Mouse (Mus musculus) urinary bladder, adult 2 months (tissue): ENCODE results near the gene Bcat2. TPM values are rescaled to one million over a fixed set of nuclear protein-coding genes. Genes with fewer than 3 reads are reported as not detected.
"Not testable (repeated sequence)": the region's sequence is repeated elsewhere in the genome, so short reads cannot be mapped to it uniquely, and the experiment has no call there.

Experiments used
- DNase-seq: peaks from one replicate; pipeline ENCODE4 v3.0.0; 2022; ENCODE audit warnings: low spot score
- polyA plus RNA-seq: library from polyadenylated mRNA; depleted of rRNA; stranded (reverse); fragments of >200 nt; gene quantifications from 2 replicates; pipeline ENCODE4 v1.2.3, GENCODE M21; 2012; rRNA removed

The Bcat2 gene
- polyA plus RNA-seq = 48.1 and 58.5 TPM in 2 replicates

DNA sequence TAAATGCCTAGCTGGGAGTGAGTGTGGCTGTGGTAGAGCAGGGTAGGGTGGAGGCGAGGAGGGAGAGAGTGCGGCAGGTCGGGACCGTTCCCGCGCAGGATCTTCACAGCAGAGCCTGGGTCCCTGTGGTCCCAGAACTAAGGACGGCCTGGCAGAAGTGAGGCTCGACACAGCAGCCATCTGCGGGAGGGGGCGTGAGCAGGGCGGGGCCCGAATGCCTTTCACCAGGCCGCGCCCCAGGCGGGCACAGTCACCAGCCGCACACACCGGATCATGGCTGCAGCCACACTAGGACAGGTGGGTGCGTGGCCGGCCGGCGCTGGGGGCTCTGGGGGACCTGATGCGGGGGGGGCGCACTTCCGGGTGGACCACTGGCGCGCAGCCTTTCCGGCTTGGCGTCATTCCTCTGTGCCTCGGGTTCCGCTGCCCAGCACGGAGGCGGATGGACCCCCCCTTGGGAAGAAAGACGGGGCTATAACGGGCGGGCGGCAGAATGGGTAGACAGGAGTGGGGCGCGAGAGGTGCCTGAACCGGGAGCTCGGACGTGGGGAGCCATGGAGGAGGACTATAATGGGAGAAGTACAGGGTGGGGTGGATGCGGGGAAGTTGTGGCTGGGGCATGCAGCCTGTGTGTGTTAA, at the start of gene Bcat2:
Gene Bcat2 (plus strand): TSS at position 51 of the 639 bp plus-strand sequence.
- DNase-seq = peak; percentile 70

GRCm38 (mm10) chr7:45520605-45521004, 49.3 kb upstream of the Bcat2 start:
- DNase-seq = no peak

DNA sequence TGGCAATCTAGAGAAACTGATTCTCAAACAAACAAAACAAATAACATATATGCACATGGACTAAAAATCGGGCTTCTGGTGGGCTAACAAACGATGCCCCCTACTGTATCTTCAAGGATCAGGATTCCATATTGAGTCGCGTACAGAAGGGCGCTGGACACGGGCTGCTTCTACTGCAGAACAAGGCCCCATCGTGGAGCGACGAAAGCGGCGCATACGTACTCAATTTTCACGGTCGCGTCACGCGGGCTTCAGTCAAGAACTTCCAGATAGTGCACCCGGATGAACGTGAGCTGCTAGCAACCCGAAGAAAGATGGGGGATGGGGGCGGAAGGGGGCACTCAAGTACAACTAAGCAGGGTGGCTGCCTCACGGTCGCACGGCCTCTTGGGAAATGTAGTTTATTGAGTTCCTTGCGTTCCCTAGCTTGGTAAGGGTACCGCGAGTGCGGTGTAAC, 48.2 kb upstream of the Bcat2 start:
- DNase-seq = peak; percentile 61

DNA sequence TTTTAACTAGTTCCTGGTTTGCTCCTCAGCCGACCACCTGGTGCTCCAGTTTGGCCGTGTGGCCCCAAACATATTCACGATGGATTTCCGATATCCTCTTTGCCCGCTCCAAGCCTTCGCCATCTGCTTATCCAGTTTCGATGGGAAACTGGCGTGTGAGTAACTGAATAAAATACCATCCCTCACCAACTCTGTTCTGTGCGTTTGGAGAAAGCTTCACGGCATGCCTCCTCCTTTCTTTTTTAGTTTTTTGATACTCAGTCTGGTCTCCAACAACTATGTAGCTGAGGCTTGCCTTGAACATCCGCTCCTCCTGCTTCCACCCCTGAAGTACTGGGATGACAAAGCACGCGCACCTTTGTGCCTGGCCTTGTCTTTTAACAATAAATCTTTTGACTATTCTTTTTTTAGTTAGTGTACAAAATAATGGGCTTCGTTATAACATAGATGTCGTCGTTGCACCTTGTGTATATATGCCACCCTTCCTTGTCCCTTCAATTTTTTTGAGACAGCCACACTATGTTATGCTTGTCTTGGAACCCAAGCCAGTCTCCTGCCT, 47.7 kb upstream of the Bcat2 start:
- DNase-seq = no peak

DNA sequence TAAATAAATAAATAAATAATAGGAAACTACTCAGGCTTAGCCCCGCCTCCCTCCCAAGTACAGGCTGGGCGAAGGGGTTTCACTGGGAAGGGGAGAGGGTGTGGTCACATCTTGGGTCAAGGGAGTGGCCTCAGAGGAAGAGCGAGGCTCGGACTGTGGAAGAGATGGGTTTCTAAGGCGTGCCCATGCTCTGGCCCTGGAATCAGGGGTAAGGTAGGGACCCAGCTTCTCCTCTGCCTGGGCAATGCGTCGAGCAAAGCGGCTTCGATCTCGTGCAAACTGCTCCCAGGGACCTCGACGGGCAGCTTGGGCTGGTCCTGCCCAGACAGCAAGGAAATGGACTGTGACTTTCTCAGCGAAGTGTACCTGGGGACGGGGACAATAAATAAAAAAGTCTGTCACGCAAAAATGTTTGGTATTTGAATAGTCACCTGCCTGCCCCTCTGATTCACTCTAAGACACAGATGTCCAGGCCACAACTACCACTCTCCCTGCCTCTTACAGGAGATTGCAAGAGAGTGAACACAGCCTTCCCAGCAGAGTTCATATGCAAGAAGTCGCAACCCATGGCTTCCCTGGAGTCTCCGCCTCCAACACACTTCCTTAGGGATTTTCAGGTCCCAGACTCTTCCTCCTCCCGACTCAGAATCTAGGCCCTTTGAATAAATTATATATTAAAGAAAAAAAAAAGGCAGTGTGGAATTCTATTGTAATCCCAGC, 46.8 kb upstream of the Bcat2 start:
- DNase-seq = no peak

DNA sequence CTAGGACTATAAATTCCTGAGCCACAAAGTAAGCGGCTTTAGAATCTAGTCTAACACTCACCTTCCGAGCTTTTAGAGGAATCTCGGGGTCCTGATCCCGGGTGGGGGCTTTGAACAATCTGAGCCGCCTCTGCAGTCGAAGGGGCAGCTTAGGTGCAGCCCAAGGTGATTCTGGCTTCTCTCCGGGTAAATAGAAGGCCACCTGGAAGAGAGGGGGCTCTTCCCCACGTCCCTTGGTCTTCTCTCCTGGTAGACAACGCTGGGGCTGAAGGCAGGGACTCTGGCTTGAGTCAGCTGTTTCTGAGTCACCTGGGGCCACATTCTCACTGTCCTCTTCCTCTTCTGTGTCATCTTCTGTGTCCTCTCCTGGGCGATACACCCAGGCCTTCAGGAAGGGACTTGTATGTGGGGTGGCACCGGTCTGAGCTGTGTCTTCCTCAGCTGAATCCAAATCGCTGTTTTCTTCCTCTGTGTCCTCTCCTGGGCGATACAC, 46.2 kb upstream of the Bcat2 start:
- no peak for DNase-seq

GRCm38 (mm10) chr7:45524841-45525621, 44.9 kb upstream of the Bcat2 start:
- DNase-seq = no peak

- peak; percentile 95 for DNase-seq
Observed at GRCm38 (mm10) chr7:45525809-45526473, 44.0 kb upstream of the Bcat2 start, which contains the start of the genes Ppp1r15a and Plekha4. TSS of gene Ppp1r15a (minus strand) at chr7:45526268. TSS of gene Plekha4 (plus strand) at chr7:45526330.

DNA sequence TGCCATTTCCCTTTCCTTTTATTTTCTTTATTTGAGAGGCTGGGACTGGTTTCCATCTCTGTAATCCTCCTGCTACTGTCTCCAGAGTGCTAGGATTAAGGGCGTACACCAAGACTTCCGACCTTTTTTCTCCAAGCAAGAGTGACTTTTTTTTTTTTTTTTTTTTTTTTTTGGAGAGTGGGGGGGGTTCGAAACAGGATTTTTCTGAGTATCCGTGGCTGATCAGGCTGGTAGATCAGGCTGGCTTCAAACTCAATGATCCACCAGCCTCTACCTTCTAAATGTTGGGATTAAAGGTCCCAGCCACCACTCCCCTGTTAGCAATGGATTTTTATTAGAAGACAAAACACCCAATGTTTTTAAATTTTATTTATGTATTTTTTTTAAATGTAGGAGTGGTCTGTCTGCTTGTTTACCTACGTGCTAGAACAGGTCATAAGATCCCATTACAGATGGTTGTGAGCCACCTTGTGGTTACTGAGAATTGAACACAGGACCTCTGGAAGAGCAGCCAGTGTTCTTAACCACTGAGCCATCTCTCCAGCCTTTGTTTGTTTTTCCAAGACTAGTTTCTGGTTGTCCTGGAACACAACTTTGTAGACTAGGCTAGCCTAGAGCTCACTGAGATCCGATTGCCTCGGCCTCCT, 43.4 kb upstream of the Bcat2 start:
- no peak for DNase-seq

GRCm38 (mm10) chr7:45527169-45527568, 42.8 kb upstream of the Bcat2 start:
- not testable (repeated sequence) for DNase-seq

- no peak for DNase-seq
Observed at GRCm38 (mm10) chr7:45529461-45529860, 40.5 kb upstream of the Bcat2 start.

GRCm38 (mm10) chr7:45530643-45531042, 39.3 kb upstream of the Bcat2 start:
- DNase-seq = no peak

DNA sequence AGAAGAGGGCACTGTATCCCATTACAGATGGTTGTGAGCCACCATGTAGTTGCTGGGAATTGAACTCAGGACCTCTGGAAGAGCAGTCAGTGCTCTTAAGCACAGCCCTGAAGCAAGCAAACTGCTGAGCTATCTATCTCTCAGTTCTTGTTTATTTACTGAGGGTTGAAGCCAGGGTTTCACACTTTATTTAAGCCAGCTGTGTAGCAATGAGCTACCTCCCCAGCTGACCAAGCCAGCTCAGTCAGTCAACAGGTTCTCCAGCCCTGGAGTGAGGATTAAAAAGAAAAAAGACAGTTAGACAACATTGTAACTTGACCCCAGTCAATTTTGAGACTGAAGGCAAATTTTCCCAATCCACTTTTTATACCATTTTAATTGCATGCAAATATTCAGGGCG, 34.3 kb upstream of the Bcat2 start:
- DNase-seq = no peak

DNA sequence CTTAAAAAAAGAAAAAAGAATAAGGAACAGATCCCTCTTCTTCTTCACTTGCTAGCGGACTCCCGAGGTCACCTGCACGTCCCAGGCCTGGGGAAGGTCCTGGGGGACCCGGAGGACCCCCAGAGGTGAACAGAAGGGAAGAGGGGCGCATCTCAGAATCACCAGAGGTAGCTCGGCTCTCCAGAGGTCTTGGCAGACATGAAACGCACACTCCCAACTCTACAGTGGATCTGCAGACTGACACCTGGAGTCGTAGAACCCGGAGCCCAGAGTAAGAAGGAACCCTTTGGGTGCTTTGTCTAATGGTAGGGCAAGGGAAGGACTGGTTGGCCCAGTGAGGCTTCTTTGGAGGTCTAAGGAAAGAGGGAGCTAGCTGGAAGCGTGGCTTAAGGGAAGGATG, 32.4 kb upstream of the Bcat2 start:
- no peak for DNase-seq

DNA sequence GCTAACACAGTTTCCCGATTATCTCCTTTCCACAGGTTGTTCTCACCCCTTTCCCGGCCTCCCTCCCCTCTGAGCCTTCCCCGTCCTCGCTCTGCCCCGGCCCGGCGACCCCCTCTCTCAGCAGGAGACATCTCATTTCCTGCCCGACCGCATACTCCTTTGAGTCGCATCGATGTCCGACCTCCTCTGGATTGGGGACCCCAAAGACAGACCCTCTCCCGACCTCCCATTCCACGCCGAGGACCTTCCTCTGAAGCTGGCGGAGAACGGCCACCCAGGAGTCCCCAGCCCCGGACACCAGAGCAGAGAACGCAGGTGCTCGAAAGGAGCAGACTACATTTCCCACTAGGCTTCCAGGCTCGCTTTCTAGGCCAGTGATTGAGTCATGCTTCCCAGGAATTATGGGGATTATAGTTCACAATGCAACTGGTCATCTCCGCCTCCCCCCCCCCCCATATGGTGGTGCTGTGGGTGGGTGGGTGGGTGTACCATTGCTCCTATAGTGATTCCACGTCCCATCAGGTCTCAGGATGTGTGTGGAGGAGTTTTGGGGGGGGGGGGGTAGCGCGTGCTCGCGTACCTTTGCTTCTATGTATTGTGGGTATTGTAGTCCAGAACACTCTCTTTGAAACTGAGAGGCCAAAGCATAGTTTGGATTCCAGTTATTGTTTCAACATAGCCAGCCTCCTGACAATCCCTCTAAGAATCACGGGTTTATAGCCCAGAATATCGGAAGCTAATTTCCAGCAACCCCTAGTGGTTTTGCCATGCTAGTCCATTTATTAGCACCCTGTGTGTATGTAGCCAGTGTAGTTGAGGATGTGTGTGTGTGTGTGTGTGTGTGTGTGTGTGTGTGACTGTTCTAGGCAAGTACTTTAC, 31.6 kb upstream of the Bcat2 start:
- DNase-seq = no peak

DNA sequence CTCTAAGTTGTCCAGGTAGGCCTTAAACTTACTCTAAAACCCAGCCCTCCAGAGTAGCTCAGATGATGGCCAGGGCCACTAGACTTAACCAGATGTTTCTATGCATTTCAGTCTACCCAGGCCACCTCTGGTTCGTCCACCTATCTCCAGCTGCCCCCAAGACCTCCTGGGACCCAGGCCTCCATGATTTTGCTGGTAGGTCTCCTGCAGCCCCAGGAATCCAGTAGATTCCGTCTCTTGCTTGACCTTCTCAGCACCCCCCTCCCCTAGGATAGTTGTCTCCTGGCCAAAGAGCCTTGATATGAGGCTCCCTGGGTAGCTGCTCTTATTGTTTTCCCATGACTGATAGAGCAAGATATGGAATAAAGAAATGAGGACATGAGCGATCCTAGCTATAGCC, 30.9 kb upstream of the Bcat2 start:
- DNase-seq = no peak

DNA sequence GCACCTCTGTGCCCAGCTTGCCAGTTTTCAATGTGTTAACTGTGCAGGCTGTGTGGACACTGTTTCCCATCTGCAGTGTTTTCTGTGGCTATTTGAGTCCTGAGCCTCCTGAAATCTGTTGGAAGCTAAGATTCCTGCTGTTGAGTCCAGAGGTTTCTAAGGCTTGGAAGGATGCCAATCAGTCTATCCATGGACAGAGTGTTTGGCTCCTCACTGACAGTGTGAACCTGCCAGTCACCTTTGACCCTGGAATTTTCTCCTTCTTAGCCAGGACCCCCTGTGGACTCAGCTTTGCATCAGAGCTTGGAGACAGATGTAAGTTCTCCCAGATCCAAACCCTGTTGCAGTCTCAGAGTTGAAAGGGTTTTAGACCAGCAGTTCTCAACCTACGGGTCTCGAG, 29.7 kb upstream of the Bcat2 start:
- DNase-seq = no peak

- no peak for DNase-seq
Observed at GRCm38 (mm10) chr7:45544525-45544924, 25.4 kb upstream of the Bcat2 start.

DNA sequence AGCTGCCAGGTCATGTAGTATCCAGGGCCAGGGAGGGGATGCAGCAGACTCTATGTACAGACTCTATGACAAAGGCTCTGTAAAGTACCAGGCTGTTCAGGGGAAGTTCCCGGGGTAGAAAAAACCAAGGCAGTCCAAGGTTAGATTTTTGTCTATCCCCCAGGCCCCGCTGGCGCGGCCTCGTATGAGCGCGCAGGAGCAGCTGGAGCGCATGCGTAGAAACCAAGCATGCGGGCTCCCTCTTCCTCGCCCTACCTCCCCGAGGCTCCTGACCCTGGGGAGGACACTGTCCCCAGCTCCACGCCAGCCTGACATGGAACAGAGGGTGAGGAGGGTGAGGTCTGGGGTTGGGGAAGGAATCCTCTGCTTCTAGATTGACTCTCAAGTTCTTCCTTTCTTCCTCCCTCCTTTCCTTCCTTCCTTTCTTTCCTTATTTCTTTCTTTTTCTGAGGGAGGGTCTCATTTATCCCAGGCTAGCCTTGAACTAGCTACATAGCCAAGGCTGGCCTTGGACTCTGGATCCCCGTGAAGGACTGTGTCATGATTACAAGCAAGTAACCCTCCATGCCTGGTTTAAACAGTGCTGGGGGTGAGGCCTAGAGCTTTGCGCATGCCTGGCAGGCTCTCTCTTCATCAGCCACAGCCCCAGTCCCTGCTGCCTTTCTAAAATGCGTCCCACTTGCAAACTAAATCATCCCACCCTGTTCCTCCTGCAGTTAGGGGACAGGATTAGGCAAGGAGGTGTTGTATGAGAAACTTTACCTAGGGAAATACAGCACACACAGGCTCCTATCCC, 20.1 kb upstream of the Bcat2 start:
- no peak for DNase-seq
